Mouse (Mus musculus) bone marrow macrophage, adult 2 months (primary cell): ENCODE results near the gene Jarid2. TPM values are rescaled to one million over a fixed set of nuclear protein-coding genes. Genes with fewer than 3 reads are reported as not detected.
"Not testable (repeated sequence)": the region's sequence is repeated elsewhere in the genome, so short reads cannot be mapped to it uniquely, and the experiment has no call there.

ENCODE experiments used
- H3K27ac ChIP-seq: 2 replicates; pipeline ENCODE4 v1.5.1; 2012; ENCODE audit warnings: low read depth, low read length; ENCODE audit not compliant: insufficient read depth
- H3K4me1 ChIP-seq: 2 replicates; pipeline ENCODE4 v1.6.1; 2012; ENCODE audit warnings: low read length; ENCODE audit not compliant: control insufficient read depth, insufficient read depth
- H3K4me3 ChIP-seq: 2 replicates; pipeline ENCODE4 v1.5.1; 2012; ENCODE audit warnings: mild to moderate bottlenecking, low read length, moderate library complexity; ENCODE audit not compliant: insufficient read depth
- CTCF ChIP-seq: IDR thresholded peaks from 2 replicates; pipeline ENCODE4 v1.5.1; 2012; ENCODE audit warnings: low read depth, mild to moderate bottlenecking, low read length, moderate library complexity
- POLR2A ChIP-seq: IDR thresholded peaks from 2 replicates; pipeline ENCODE4 v1.6.1; 2012; ENCODE audit warnings: mild to moderate bottlenecking, low read depth, low read length, borderline replicate concordance
- polyA plus RNA-seq: library from polyadenylated mRNA; stranded (reverse); fragments of >200 nt; gene quantifications from 2 replicates; pipeline ENCODE4 v1.2.4, GENCODE M21; 2012; ENCODE audit not compliant: missing spikeins, insufficient read depth, insufficient read length

Gene Jarid2
- polyA plus RNA-seq, 1 experiment = 41.4 TPM

DNA sequence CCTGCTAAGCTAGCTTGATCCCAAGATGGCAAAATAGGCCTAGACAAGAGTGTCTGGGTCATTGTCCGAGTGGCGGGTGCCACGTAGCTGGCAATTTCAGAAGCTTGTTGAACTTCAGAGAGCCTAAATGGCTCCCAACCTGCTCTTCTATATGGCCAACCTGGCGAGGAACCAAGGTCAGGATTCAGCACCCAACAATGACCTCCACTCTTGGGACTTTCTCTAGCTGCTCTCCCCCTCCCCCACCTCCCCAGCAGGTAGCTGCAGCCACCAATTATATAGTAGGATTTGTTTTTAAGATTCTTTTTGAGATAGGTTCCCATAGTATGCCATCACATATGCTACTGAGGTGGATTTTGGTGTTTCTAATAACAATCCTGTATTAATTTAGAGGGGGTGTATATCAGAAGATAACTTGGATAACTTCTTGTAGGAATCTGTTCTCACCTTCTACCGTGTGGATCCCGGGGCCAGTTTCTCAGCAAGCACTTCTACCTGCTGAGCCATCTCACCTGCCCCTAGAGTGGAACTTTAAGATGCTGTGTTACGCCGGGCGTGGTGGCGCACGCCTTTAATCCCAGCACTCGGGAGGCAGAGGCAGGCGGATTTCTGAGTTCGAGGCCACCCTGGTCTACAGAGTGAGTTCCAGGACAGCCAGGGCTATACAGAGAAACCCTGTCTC lies 20.8 kb upstream of the Jarid2 start:
- H3K27ac ChIP-seq = no peak overlapping the region
- H3K4me3 ChIP-seq = no peak overlapping the region
- H3K4me1 ChIP-seq = no peaks in the 10 kb centered on the region
- no peak for TF ChIP-seq CTCF
- TF ChIP-seq POLR2A = no peak

DNA sequence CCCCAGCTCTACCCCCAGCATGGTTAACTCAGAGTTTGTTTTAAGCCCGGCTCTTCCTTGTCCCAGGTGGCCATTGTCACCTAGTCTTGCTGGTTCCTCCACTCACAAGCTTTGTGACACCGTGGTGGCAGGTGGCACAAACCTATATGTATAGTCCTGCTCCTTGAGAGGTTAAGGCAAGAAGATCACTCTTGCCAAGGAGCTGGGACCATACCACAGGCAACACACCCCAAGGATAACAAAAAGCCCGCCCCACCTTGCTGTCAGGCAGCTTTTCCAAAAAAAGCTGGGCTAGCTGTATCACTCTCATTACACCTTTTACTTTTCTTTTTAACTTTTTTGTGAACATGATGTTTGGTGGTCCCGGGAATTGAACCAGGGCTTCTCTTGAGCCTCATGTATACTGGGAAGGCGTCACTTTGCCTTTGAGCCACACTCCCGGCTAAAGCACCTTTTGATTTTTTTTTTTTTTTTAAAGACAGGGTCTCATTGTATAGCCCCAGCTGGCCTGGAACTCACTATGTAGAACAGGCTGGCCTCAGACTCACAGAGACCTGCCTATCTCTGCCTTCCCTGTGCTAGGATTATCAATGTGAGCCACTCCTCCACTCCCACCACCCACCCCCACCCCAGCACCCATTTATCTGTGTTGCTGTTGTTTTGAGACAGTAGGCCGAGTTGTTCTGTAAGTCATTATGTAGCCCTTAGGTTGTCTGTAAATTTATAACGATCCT lies 19.4 kb upstream of the Jarid2 start:
- Histone ChIP-seq H3K4me1 (no peaks in the 10 kb centered on the region), H3K27ac (no peak overlapping the region), H3K4me3 (no peak overlapping the region)
- no peak for TF ChIP-seq CTCF
- no peak for TF ChIP-seq POLR2A

DNA sequence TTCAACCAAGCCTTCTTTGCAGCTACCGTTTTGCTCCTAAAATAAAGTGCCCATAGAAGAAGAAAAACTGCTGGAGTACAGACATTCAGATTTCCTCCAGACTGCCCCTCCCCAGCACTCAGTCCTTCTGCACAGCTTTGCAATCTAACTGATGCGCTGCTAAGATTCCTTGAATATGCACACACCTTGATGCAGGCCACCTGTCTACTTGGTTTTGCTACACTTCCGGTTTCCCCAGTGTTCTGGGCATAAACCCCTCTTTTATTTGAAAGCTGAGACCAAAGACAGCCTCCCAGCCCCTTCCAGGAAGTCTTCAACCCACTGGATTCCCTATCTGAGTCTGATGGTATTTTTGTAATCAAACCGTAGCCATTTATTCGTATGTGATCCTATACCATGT lies 18.2 kb upstream of the Jarid2 start:
- Histone ChIP-seq H3K27ac (no peak overlapping the region), H3K4me3 (no peak overlapping the region), H3K4me1 (no peaks in the 10 kb centered on the region)
- TF ChIP-seq CTCF = no peak
- TF ChIP-seq POLR2A = no peak

GRCm38 (mm10) chr13:44711882-44712281 lies 17.4 kb upstream of the Jarid2 start:
- Histone ChIP-seq H3K4me3 (no peak overlapping the region), H3K27ac (no peak overlapping the region), H3K4me1 (no peaks in the 10 kb centered on the region)
- TF ChIP-seq CTCF (no peak), POLR2A (no peak)

DNA sequence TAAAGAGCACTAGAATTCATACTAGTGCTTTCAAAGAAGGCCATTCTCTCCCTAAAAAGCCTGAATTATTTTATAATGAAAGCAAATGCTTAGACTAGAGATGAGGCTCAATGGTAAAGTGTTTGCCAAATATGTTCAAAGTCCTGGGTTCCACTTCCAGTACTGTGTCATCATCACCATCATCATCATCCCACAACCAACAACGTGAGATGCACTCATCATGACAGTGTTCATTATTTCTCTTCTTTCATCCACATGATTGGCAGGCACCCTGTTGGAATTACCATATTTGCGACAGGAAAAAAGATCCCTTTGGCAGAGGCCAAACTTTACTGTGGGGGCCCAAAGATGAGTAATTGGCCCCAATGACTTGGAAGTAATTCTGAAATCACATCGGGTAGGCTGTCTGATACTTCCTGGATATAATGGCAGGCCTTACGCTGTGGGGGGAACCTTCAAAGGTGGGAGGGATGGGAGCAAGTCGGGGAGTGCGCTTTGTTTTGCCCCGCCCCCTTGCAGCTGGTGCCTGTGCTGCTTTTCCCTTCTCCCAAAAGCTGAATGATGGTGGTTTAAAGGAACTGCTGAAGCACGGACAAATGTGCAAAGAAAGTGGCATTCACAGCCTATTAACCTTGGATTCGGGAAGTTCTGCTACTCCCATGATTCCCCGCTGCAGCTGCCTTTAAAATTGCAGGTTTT lies 13.9 kb upstream of the Jarid2 start:
- H3K4me1 ChIP-seq = no peaks in the 10 kb centered on the region

DNA sequence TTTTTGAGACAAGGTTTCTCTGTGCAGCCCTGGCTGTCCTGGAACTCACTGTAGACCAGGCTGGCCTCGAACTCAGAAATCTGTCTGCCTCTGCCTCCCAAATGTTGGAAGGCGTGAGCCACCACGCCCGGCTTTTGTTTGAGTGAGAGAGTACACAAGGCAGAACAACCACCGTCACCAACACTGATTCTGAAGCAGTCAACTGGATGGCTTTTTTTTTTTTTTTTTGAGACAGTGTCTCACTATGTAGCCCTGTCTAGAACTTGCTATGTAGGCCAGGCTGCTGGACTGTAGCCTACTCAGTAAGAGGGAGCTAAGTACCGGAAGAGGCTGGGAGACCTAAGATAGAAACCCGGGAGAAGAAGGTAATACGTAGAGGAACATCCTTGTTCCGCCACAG lies 11.4 kb upstream of the Jarid2 start:
- peaks cover 12% of the 10 kb centered on the region for H3K4me1 ChIP-seq
- no peak for TF ChIP-seq CTCF
- no peak for TF ChIP-seq POLR2A
- no peak overlapping the region for H3K27ac ChIP-seq
- H3K4me3 ChIP-seq = no peak overlapping the region

More for the DNA sequence above, 13.9 kb upstream of the Jarid2 start:
- Histone ChIP-seq H3K27ac (no peak overlapping the region), H3K4me3 (no peak overlapping the region)
- TF ChIP-seq POLR2A (no peak), CTCF (no peak)

DNA sequence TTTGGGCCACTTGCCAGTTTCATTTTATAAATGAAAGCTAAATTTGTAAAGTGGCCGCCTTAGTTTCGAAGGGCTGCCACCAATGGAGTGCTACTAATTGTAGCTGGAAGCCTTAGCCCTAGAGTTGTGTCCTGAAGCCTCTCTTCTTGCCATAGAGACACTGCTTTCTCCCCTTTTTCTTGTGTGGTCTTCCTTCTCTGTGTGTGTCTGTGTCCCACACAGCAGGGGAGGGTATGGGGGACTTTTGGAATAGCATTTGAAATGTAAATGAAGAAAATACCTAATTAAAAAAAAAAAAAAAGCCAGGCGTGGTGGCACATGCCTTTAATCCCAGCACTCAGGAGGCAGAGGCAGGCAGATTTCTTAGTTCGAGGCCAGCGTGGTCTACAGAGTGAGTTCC lies 10.8 kb upstream of the Jarid2 start:
- H3K4me3 ChIP-seq, H3K27ac ChIP-seq: not testable (repeated sequence)
- H3K4me1 ChIP-seq = peaks cover 12% of the 10 kb centered on the region

GRCm38 (mm10) chr13:44720094-44720493 lies 9.2 kb upstream of the Jarid2 start:
- no peak overlapping the region for H3K27ac ChIP-seq
- H3K4me1 ChIP-seq = peaks cover 15% of the 10 kb centered on the region
- H3K4me3 ChIP-seq = no peak overlapping the region
- TF ChIP-seq POLR2A = no peak
- no peak for TF ChIP-seq CTCF

GRCm38 (mm10) chr13:44721891-44722547 lies 7.3 kb upstream of the Jarid2 start:
- H3K4me3 ChIP-seq = no peak overlapping the region
- TF ChIP-seq POLR2A (no peak), CTCF (no peak)
- H3K27ac ChIP-seq = no peak overlapping the region
- peaks cover 15% of the 10 kb centered on the region for H3K4me1 ChIP-seq

DNA sequence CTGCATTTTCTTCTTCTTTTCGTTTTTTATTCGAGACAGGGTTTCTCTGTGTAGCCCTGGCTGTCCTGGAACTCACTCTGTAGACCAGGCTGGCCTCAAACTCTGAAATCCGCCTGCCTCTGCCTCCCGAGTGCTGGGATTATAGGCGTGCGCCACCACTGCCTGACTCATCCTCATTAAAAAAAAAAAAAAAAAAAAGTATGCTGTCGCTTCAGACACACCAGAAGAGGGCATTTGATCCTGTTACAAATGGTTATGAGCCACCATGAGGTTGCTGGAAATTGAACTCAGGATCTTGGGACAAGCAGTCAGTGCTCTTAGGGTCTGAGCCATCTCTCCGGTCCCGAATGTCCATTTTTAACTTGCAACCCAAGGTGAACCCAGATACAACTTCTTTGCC lies 5.8 kb upstream of the Jarid2 start:
- H3K4me1 ChIP-seq = peaks cover 20% of the 10 kb centered on the region
- not testable (repeated sequence) for H3K4me3 ChIP-seq, H3K27ac ChIP-seq
